Mouse (Mus musculus): ENCODE results near the gene Parp16. TPM values are rescaled to one million over a fixed set of nuclear protein-coding genes. Genes with fewer than 3 reads are reported as not detected.
"Not testable (repeated sequence)": the region's sequence is repeated elsewhere in the genome, so short reads cannot be mapped to it uniquely, and the experiment has no call there.

The Parp16 gene
- polyA plus RNA-seq, 1 experiment from 2014 or later = 3.2 TPM

GRCm38 (mm10) chr9:65211598-65211997 is 16.4 kb downstream of the Parp16 start:
- Histone ChIP-seq H3K4me3 (ENCODE audit: inconsistent target) (no peak overlapping the region), H3K27ac (no peak overlapping the region), H3K36me3 (ENCODE audit: inconsistent target) (no peaks in the 10 kb centered on the region), H3K79me2 (ENCODE audit: inconsistent target) (no peaks in the 10 kb centered on the region)
- WGBS (ENCODE audit: missing documents) = 73% methylated on average over 1 of the region's 1 CpGs

- Histone ChIP-seq H3K27ac (peak overlapping the region; percentile 52), H3K36me3 (ENCODE audit: inconsistent target) (no peaks in the 10 kb centered on the region), H3K79me2 (ENCODE audit: inconsistent target) (no peaks in the 10 kb centered on the region), H3K4me3 (ENCODE audit: inconsistent target) (peak overlapping the region; percentile 33)
- 10% methylated on average over 10 of the region's 10 CpGs for WGBS (ENCODE audit: missing documents)
These were observed 19.2 kb downstream of the Parp16 start for GRCm38 (mm10) chr9:65214425-65214777.

GRCm38 (mm10) chr9:65214778-65215493 is 19.8 kb downstream of the Parp16 start:
- no peaks in the 10 kb centered on the region for H3K36me3 ChIP-seq (ENCODE audit: inconsistent target)
- WGBS (ENCODE audit: missing documents) = under 1% methylated on average over 56 of the region's 59 CpGs
- peak overlapping the region; percentile 52 for H3K27ac ChIP-seq
- H3K4me3 ChIP-seq (ENCODE audit: inconsistent target) = peak overlapping the region; percentile 33
- no peaks in the 10 kb centered on the region for H3K79me2 ChIP-seq (ENCODE audit: inconsistent target)

- Histone ChIP-seq H3K27ac (no peak overlapping the region), H3K4me3 (ENCODE audit: inconsistent target) (peak overlapping the region; percentile 33; the same call in 1 of the 2 replicates), H3K79me2 (ENCODE audit: inconsistent target) (no peaks in the 10 kb centered on the region), H3K36me3 (ENCODE audit: inconsistent target) (no peaks in the 10 kb centered on the region)
- WGBS (ENCODE audit: missing documents) = 8% methylated on average over 28 of the region's 31 CpGs
These were observed 20.5 kb downstream of the Parp16 start for GRCm38 (mm10) chr9:65215494-65216126.

- 15% methylated on average over 6 of the region's 8 CpGs for WGBS (ENCODE audit: missing documents)
- H3K27ac ChIP-seq = no peak overlapping the region
These were observed 21.8 kb downstream of the Parp16 start for GRCm38 (mm10) chr9:65216972-65217371.

GRCm38 (mm10) chr9:65217661-65218060 is 22.5 kb downstream of the Parp16 start:
- Histone ChIP-seq H3K4me3 (ENCODE audit: inconsistent target) (no peak overlapping the region), H3K27ac (no peak overlapping the region), H3K36me3 (ENCODE audit: inconsistent target) (no peaks in the 10 kb centered on the region), H3K79me2 (ENCODE audit: inconsistent target) (no peaks in the 10 kb centered on the region)
- 55% methylated on average over 6 of the region's 6 CpGs for WGBS (ENCODE audit: missing documents)

More at GRCm38 (mm10) chr9:65216972-65217371, 21.8 kb downstream of the Parp16 start:
- Histone ChIP-seq H3K79me2 (ENCODE audit: inconsistent target) (no peaks in the 10 kb centered on the region), H3K36me3 (ENCODE audit: inconsistent target) (no peaks in the 10 kb centered on the region), H3K4me3 (ENCODE audit: inconsistent target) (no peak overlapping the region)

GRCm38 (mm10) chr9:65218916-65219315 is 23.8 kb downstream of the Parp16 start:
- Histone ChIP-seq H3K36me3 (ENCODE audit: inconsistent target) (no peaks in the 10 kb centered on the region), H3K27ac (no peak overlapping the region), H3K4me3 (ENCODE audit: inconsistent target) (no peak overlapping the region), H3K79me2 (ENCODE audit: inconsistent target) (no peaks in the 10 kb centered on the region)
- WGBS (ENCODE audit: missing documents) = 94% methylated on average over 1 of the region's 1 CpGs

GRCm38 (mm10) chr9:65220398-65220797 is 25.2 kb downstream of the Parp16 start:
- WGBS (ENCODE audit: missing documents) = 54% methylated on average over 2 of the region's 3 CpGs
- H3K4me3 ChIP-seq (ENCODE audit: inconsistent target); H3K79me2 ChIP-seq (ENCODE audit: inconsistent target); H3K27ac ChIP-seq; H3K36me3 ChIP-seq (ENCODE audit: inconsistent target): not testable (repeated sequence)

- no peaks in the 10 kb centered on the region for H3K79me2 ChIP-seq (ENCODE audit: inconsistent target)
- WGBS (ENCODE audit: missing documents) = 93% methylated on average over 6 of the region's 6 CpGs
- H3K4me3 ChIP-seq (ENCODE audit: inconsistent target) = no peak overlapping the region
- no peak overlapping the region for H3K27ac ChIP-seq
- no peaks in the 10 kb centered on the region for H3K36me3 ChIP-seq (ENCODE audit: inconsistent target)
These were observed 28.8 kb downstream of the Parp16 start for GRCm38 (mm10) chr9:65223927-65224326.

- no peaks in the 10 kb centered on the region for H3K79me2 ChIP-seq (ENCODE audit: inconsistent target)
- H3K4me3 ChIP-seq (ENCODE audit: inconsistent target) = no peak overlapping the region
- no peak overlapping the region for H3K27ac ChIP-seq
- no peaks in the 10 kb centered on the region for H3K36me3 ChIP-seq (ENCODE audit: inconsistent target)
- 67% methylated on average over 4 of the region's 4 CpGs for WGBS (ENCODE audit: missing documents)
These were observed 30.6 kb downstream of the Parp16 start for GRCm38 (mm10) chr9:65225795-65226194.

GRCm38 (mm10) chr9:65230250-65230649 is 35.1 kb downstream of the Parp16 start:
- H3K27ac ChIP-seq = no peak overlapping the region
- no peaks in the 10 kb centered on the region for H3K36me3 ChIP-seq (ENCODE audit: inconsistent target)
- WGBS (ENCODE audit: missing documents) = 83% methylated on average over 6 of the region's 6 CpGs
- no peak overlapping the region for H3K4me3 ChIP-seq (ENCODE audit: inconsistent target)
- no peaks in the 10 kb centered on the region for H3K79me2 ChIP-seq (ENCODE audit: inconsistent target)

- Histone ChIP-seq H3K79me2 (ENCODE audit: inconsistent target) (no peaks in the 10 kb centered on the region), H3K36me3 (ENCODE audit: inconsistent target) (no peaks in the 10 kb centered on the region), H3K27ac (no peak overlapping the region), H3K4me3 (ENCODE audit: inconsistent target) (no peak overlapping the region)
- WGBS (ENCODE audit: missing documents) = 95% methylated on average over 8 of the region's 8 CpGs
These were observed 36.1 kb downstream of the Parp16 start for GRCm38 (mm10) chr9:65231284-65231683.

GRCm38 (mm10) chr9:65233243-65233985 is 38.3 kb downstream of the Parp16 start:
- H3K36me3 ChIP-seq (ENCODE audit: inconsistent target) = no peaks in the 10 kb centered on the region
- WGBS (ENCODE audit: missing documents) = 91% methylated on average over 9 of the region's 9 CpGs
- H3K4me3 ChIP-seq (ENCODE audit: inconsistent target) = no peak overlapping the region
- H3K79me2 ChIP-seq (ENCODE audit: inconsistent target) = no peaks in the 10 kb centered on the region
- no peak overlapping the region for H3K27ac ChIP-seq

GRCm38 (mm10) chr9:65234734-65235133 is 39.6 kb downstream of the Parp16 start:
- Histone ChIP-seq H3K79me2 (ENCODE audit: inconsistent target) (no peaks in the 10 kb centered on the region), H3K4me3 (ENCODE audit: inconsistent target) (no peak overlapping the region), H3K27ac (no peak overlapping the region), H3K36me3 (ENCODE audit: inconsistent target) (no peaks in the 10 kb centered on the region)
- WGBS (ENCODE audit: missing documents) = 95% methylated on average over 3 of the region's 3 CpGs

- 57% methylated on average over 1 of the region's 1 CpGs for WGBS (ENCODE audit: missing documents)
- H3K4me3 ChIP-seq (ENCODE audit: inconsistent target) = no peak overlapping the region
- H3K79me2 ChIP-seq (ENCODE audit: inconsistent target) = no peaks in the 10 kb centered on the region
- H3K36me3 ChIP-seq (ENCODE audit: inconsistent target) = no peaks in the 10 kb centered on the region
- H3K27ac ChIP-seq = no peak overlapping the region
These were observed 40.4 kb downstream of the Parp16 start for GRCm38 (mm10) chr9:65235601-65236000.

Data from macrophage (primary cell).